Mouse (Mus musculus) liver, postnatal 0 days (tissue): Measurements from ENCODE around the gene Ccl6.

Experiments used
- CTCF ChIP-seq: sonication (generic); IDR thresholded peaks from 2 replicates; pipeline ENCODE4 v1.5.1; 2016; ENCODE audit warnings: antibody characterized with exemption, low read depth
- EP300 ChIP-seq: IDR thresholded peaks from 2 replicates; pipeline ENCODE4 v1.6.1; 2016; ENCODE audit warnings: antibody characterized with exemption, low read depth, mild to moderate bottlenecking

DNA sequence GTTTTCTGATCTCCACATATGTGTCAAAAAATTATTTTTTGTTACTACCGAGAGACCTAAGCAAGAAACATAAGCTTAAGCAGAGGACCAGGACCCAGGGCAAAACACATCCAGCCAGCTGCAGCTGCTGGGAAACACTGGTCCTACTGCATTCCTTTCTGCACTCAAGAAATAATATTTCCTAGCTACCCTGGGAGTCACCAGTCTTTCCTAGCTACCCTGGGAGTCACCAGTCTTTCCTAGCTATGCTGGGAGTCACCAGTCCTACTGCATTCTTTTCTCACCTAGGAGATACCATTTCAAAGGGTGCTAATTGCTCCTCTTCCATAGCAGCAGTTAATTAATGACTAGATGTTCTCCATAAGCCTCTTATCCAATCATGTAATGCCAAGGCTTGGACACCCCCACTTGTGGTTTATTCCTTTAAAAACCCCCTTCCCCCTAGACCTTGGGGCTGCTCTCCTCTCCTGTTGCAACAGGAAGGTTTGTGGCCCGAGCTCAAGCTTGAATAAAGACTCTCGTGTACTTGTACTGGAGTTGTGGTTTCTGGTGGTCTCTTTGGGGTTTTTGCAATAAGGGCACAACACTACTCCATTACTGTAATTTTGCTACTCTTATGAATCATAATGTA lies 5.4 kb upstream of the Ccl6 start:
- no peak for TF ChIP-seq EP300
- no peak for TF ChIP-seq CTCF
